Mouse (Mus musculus) limb, embryonic 11.5 days (tissue): ENCODE data around the gene Ifi47. TPM values are rescaled to one million over a fixed set of nuclear protein-coding genes. Genes with fewer than 3 reads are reported as not detected.

Experiments used
- polyA plus RNA-seq: library from polyadenylated mRNA; unstranded; fragments of >200 nt; fragmentation: Nextera tagmentation; extraction: Ambion mirVana; gene quantifications from 2 replicates; pipeline ENCODE4 v1.2.1, GENCODE M21; 2014

Gene Ifi47
- polyA plus RNA-seq, 1 experiment from 2014 or later = 0.51 TPM

Other genes with a start within 250 kb of the Ifi47 start
- gene Gm12184, start 249.9 kb upstream of the Ifi47 start, polyA plus RNA-seq = 9.4 and 13.5 TPM in 2 replicates
- gene Irgm1, start 204.9 kb upstream of the Ifi47 start, polyA plus RNA-seq = 1.1 and 1.7 TPM in 2 replicates
- 0.34 TPM in 1 of 2 replicates, not detected in the other for gene Gm5431, start 174.4 kb upstream of the Ifi47 start, polyA plus RNA-seq
- gene Psme2b, start 130.4 kb upstream of the Ifi47 start, polyA plus RNA-seq = 0.91 and 2.0 TPM in 2 replicates
- not detected in 2 replicates for gene Olfr56, start 97.7 kb upstream of the Ifi47 start, polyA plus RNA-seq
- gene 9930111J21Rik1, start 97.2 kb upstream of the Ifi47 start, polyA plus RNA-seq = 0.12 TPM in 1 of 2 replicates, not detected in the other
- gene Gm12185, start 84.4 kb upstream of the Ifi47 start, polyA plus RNA-seq = not detected in 2 replicates
- not detected in 2 replicates for gene Tgtp1, start 82.4 kb upstream of the Ifi47 start, polyA plus RNA-seq
- gene 9930111J21Rik2, start 25.3 kb upstream of the Ifi47 start, polyA plus RNA-seq = 0.03 and 0.17 TPM in 2 replicates
- not detected in 2 replicates for gene Tgtp2, start 12.4 kb upstream of the Ifi47 start, polyA plus RNA-seq
- gene Olfr1396, start 38.3 kb downstream of the Ifi47 start, polyA plus RNA-seq = not detected in 2 replicates
- gene Olfr1395, start 65.7 kb downstream of the Ifi47 start, polyA plus RNA-seq = not detected in 2 replicates
- not detected in 2 replicates for gene Olfr1394, start 77.8 kb downstream of the Ifi47 start, polyA plus RNA-seq
- gene Btnl9, start 110.6 kb downstream of the Ifi47 start, polyA plus RNA-seq = 0.88 and 0.91 TPM in 2 replicates
- gene Zfp62, start 126.7 kb downstream of the Ifi47 start, polyA plus RNA-seq = 54.1 and 58.0 TPM in 2 replicates
- gene Mgat1, start 167.6 kb downstream of the Ifi47 start, polyA plus RNA-seq = 33.8 and 41.1 TPM in 2 replicates
- 0.06 TPM in 1 of 2 replicates, not detected in the other for gene Olfr1393, start 201.7 kb downstream of the Ifi47 start, polyA plus RNA-seq
- not detected in 2 replicates for gene Olfr1392, start 208.7 kb downstream of the Ifi47 start, polyA plus RNA-seq
- not detected in 2 replicates for gene Olfr10, start 228.2 kb downstream of the Ifi47 start, polyA plus RNA-seq
- not detected in 2 replicates for gene Olfr1391, start 246.2 kb downstream of the Ifi47 start, polyA plus RNA-seq